Mouse (Mus musculus) adipocyte (in vitro differentiated cells): ENCODE measurements around the gene Hdc.

Source experiments
- DNase-seq: peaks from one replicate; pipeline ENCODE4 v3.0.0-alpha.2; 2016; ENCODE audit warnings: low spot score

The Hdc gene

GRCm38 (mm10) chr2:126600533-126600932, 18.6 kb downstream of the Hdc start:
- peak; percentile 37 for DNase-seq

- peak; percentile 26 for DNase-seq
Observed at GRCm38 (mm10) chr2:126599005-126599404, 20.1 kb downstream of the Hdc start.

- DNase-seq: no peak
Observed at GRCm38 (mm10) chr2:126598359-126598758, 20.7 kb downstream of the Hdc start.

GRCm38 (mm10) chr2:126597279-126598241, 21.5 kb downstream of the Hdc start:
- DNase-seq: peak; percentile 21

GRCm38 (mm10) chr2:126596347-126597072, 22.6 kb downstream of the Hdc start:
- no peak for DNase-seq

GRCm38 (mm10) chr2:126593831-126594610, 25.1 kb downstream of the Hdc start:
- peak; percentile 56 for DNase-seq

GRCm38 (mm10) chr2:126591304-126591703, 27.8 kb downstream of the Hdc start:
- DNase-seq: no peak

GRCm38 (mm10) chr2:126587468-126587867, 31.6 kb downstream of the Hdc start:
- no peak for DNase-seq

- DNase-seq: no peak
Observed at GRCm38 (mm10) chr2:126584621-126585369, 34.3 kb downstream of the Hdc start.

GRCm38 (mm10) chr2:126583960-126584359, 35.1 kb downstream of the Hdc start:
- DNase-seq: no peak

GRCm38 (mm10) chr2:126579282-126579681, 39.8 kb downstream of the Hdc start:
- no peak for DNase-seq

GRCm38 (mm10) chr2:126577362-126577761, 41.7 kb downstream of the Hdc start:
- no peak for DNase-seq

GRCm38 (mm10) chr2:126575391-126576176, 43.5 kb downstream of the Hdc start:
- no peak for DNase-seq

GRCm38 (mm10) chr2:126572747-126573146, 46.4 kb downstream of the Hdc start:
- no peak for DNase-seq

GRCm38 (mm10) chr2:126572163-126572562, 46.9 kb downstream of the Hdc start:
- DNase-seq: no peak

GRCm38 (mm10) chr2:126563411-126564105, 55.5 kb downstream of the Hdc start:
- DNase-seq: peak; percentile 54

- no peak for DNase-seq
Observed at GRCm38 (mm10) chr2:126560094-126560493, 59.0 kb downstream of the Hdc start.

GRCm38 (mm10) chr2:126555533-126555932, 63.6 kb downstream of the Hdc start:
- DNase-seq: peak; percentile 40

- no peak for DNase-seq
Observed at GRCm38 (mm10) chr2:126553291-126553639, 65.8 kb downstream of the Hdc start.
